Mouse (Mus musculus): ENCODE data around the gene H2al1c. TPM values are rescaled to one million over a fixed set of nuclear protein-coding genes. Genes with fewer than 3 reads are reported as not detected.

The H2al1c gene
- total and polyA plus RNA-seq, 3 experiments: not detected

DNA sequence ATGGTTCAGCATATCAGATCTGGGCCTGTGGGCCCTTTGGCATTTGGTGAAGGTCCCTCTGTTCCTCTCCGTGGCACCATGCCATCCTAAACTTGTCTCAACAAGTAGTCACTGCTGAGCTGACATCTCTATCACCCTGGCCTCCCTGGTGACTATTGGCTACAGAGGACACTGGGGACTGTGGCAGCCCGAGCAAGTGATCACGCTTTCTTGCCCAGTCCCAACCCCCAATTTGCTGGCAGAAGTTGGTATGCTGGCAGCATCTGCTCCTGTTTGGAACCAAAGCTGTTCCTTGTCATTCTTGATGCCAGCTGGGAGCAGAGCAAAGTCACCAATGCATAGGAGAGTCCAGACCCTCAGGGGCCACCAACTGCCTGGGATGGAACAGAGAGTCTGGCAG lies 36.4 kb upstream of the H2al1c start:
- no peak for DNase-seq (ENCODE audit: low read depth, low spot score)
- no peaks in the 10 kb centered on the region for H3K27me3 ChIP-seq (ENCODE audit: control insufficient read depth in 1 of 2, insufficient read depth in 2 of 2, low read length in 2 of 2)
- TF ChIP-seq POLR2AphosphoS5 (IDR thresholded peaks at IDR 0.05; ENCODE audit: borderline replicate concordance, low read depth, low read length) (no peak), KAT2A (conservative IDR thresholded peaks at IDR 0.05; ENCODE audit: low read depth, low read length) (no peak), BHLHE40 (IDR thresholded peaks at IDR 0.05; ENCODE audit: borderline replicate concordance, low read depth, low read length) (no peak), SIN3A (IDR thresholded peaks at IDR 0.05; ENCODE audit: low read length) (no peak), ZC3H11A (IDR thresholded peaks at IDR 0.05; ENCODE audit: low read depth, low read length) (no peak), USF2 (IDR thresholded peaks at IDR 0.05; ENCODE audit: borderline replicate concordance in 1 of 2, insufficient read depth in 1 of 2, low read depth in 1 of 2, low read length in 2 of 2) (no peak), NRF1 (IDR thresholded peaks at IDR 0.05; ENCODE audit: insufficient read depth, low read depth, low read length, poor library complexity, severe bottlenecking) (no peak), GABPA (IDR thresholded peaks at IDR 0.05; ENCODE audit: low read depth, low read length) (no peak), ELF1 (IDR thresholded peaks at IDR 0.05; ENCODE audit: low read depth, low read length) (no peak), MAFK (IDR thresholded peaks at IDR 0.05; ENCODE audit: borderline replicate concordance, low read depth, low read length) (no peak), POLR2AphosphoS2 (IDR thresholded peaks at IDR 0.05; ENCODE audit: low read length) (no peak), EP300 (IDR thresholded peaks at IDR 0.05; ENCODE audit: low read depth in 1 of 2, low read length in 2 of 2) (no peak)
- H3K4me1 ChIP-seq (ENCODE audit: control insufficient read depth in 1 of 2, insufficient read depth in 2 of 2, low read length in 2 of 2): no peaks in the 10 kb centered on the region
- H3K9me3 ChIP-seq (replicated peaks; ENCODE audit: insufficient read depth, low read length): no peaks in the 10 kb centered on the region
- no peak overlapping the region for H3K4me3 ChIP-seq (ENCODE audit: control insufficient read depth in 1 of 2, insufficient read depth in 1 of 2, low read depth in 2 of 2, low read length in 2 of 2)
- H3K27ac ChIP-seq (ENCODE audit: control insufficient read depth, low read depth, low read length): no peak overlapping the region
- H3K79me2 ChIP-seq (ENCODE audit: control insufficient read depth, insufficient read depth, low read length, poor library complexity): no peaks in the 10 kb centered on the region
- no peaks in the 10 kb centered on the region for H3K36me3 ChIP-seq (ENCODE audit: control insufficient read depth in 1 of 2, insufficient read depth in 2 of 2, low read length in 2 of 2)
- H3K9ac ChIP-seq (ENCODE audit: control insufficient read depth, low read depth, low read length, poor library complexity, severe bottlenecking): no peak overlapping the region

DNA sequence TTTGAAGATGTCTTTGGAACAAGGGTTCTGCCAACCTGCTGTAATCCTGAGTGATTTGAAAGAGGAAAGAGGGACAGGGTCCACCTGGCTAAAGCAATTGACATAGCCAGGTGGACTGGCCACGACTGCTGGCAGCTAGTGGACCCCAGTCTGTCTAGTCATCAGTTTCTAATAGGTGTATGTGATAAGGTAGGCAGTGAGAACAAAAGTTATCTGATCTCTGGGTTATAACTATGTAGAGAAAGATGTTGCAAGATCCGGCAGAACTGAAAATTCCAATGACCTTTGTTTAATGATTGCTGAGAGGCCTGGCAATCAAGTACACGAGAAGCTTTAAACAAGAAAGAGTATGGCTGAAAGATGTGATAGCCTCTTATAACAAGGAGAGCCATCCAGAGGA lies 32.3 kb upstream of the H2al1c start:
- no peak for DNase-seq (ENCODE audit: low read depth, low spot score)
- H3K79me2 ChIP-seq (ENCODE audit: control insufficient read depth, insufficient read depth, low read length, poor library complexity): no peaks in the 10 kb centered on the region
- TF ChIP-seq ZKSCAN1 (IDR thresholded peaks at IDR 0.05; ENCODE audit: low read depth, low read length) (no peak), UBTF (IDR thresholded peaks at IDR 0.05; ENCODE audit: borderline replicate concordance, insufficient read depth, low read depth, low read length) (no peak), POLR2AphosphoS2 (IDR thresholded peaks at IDR 0.05; ENCODE audit: low read length) (no peak), TBP (IDR thresholded peaks at IDR 0.05; ENCODE audit: low read depth, low read length) (no peak), GATA1 (IDR thresholded peaks at IDR 0.05; ENCODE audit: low read depth, low read length) (no peak), GABPA (IDR thresholded peaks at IDR 0.05; ENCODE audit: low read depth, low read length) (no peak), RCOR1 (IDR thresholded peaks at IDR 0.05; ENCODE audit: low read depth, low read length) (no peak), MAX (IDR thresholded peaks at IDR 0.05; ENCODE audit: low read length) (no peak), RAD21 (IDR thresholded peaks at IDR 0.05; ENCODE audit: low read depth, low read length) (no peak), TCF12 (IDR thresholded peaks at IDR 0.05; ENCODE audit: low read depth, low read length) (no peak), SMC3 (IDR thresholded peaks at IDR 0.05; ENCODE audit: low read depth, low read length) (no peak), POLR2A (IDR thresholded peaks at IDR 0.05; ENCODE audit: control insufficient read depth in 1 of 2, insufficient read depth in 1 of 2, low read depth in 1 of 2, low read length in 2 of 2, poor library complexity in 1 of 2) (no peak), ETS1 (IDR thresholded peaks at IDR 0.05; ENCODE audit: low read depth, low read length) (no peak), CTCF (IDR thresholded peaks at IDR 0.05 in 2 of 3, conservative IDR thresholded peaks at IDR 0.05 in 1 of 3; ENCODE audit: control insufficient read depth in 1 of 3, insufficient read depth in 1 of 3, low read depth in 2 of 3, low read length in 3 of 3, poor library complexity in 1 of 3, severe bottlenecking in 1 of 3) (no peak), MYB (IDR thresholded peaks at IDR 0.05; ENCODE audit: low read depth, low read length) (no peak), EP300 (IDR thresholded peaks at IDR 0.05; ENCODE audit: low read depth in 1 of 2, low read length in 2 of 2) (no peak), USF2 (IDR thresholded peaks at IDR 0.05; ENCODE audit: borderline replicate concordance in 1 of 2, insufficient read depth in 1 of 2, low read depth in 1 of 2, low read length in 2 of 2) (no peak), HCFC1 (IDR thresholded peaks at IDR 0.05; ENCODE audit: low read depth, low read length) (no peak), MEF2A (IDR thresholded peaks at IDR 0.05; ENCODE audit: extremely low read depth, insufficient replicate concordance, low read depth, low read length, poor library complexity, severe bottlenecking) (no peak), JUND (IDR thresholded peaks at IDR 0.05; ENCODE audit: low read depth, low read length) (no peak)

More for the DNA sequence above, 32.3 kb upstream of the H2al1c start:
- Histone ChIP-seq H3K27me3 (ENCODE audit: control insufficient read depth in 1 of 2, insufficient read depth in 2 of 2, low read length in 2 of 2) (no peaks in the 10 kb centered on the region), H3K9ac (ENCODE audit: control insufficient read depth, low read depth, low read length, poor library complexity, severe bottlenecking) (no peak overlapping the region), H3K27ac (ENCODE audit: control insufficient read depth, low read depth, low read length) (no peak overlapping the region), H3K4me1 (ENCODE audit: control insufficient read depth in 1 of 2, insufficient read depth in 2 of 2, low read length in 2 of 2) (no peaks in the 10 kb centered on the region), H3K9me3 (replicated peaks; ENCODE audit: insufficient read depth, low read length) (no peaks in the 10 kb centered on the region), H3K4me3 (ENCODE audit: control insufficient read depth in 1 of 2, insufficient read depth in 1 of 2, low read depth in 2 of 2, low read length in 2 of 2) (no peak overlapping the region), H3K36me3 (ENCODE audit: control insufficient read depth in 1 of 2, insufficient read depth in 2 of 2, low read length in 2 of 2) (no peaks in the 10 kb centered on the region)

All from MEL (cell line).